Mouse (Mus musculus) erythroblast, embryonic 14.5 days (primary cell): Measurements from ENCODE around the gene Mogs. TPM values are rescaled to one million over a fixed set of nuclear protein-coding genes. Genes with fewer than 3 reads are reported as not detected.

Experiments used
- H3K27me3 ChIP-seq: 2 replicates; pipeline ENCODE4 v1.6.1; 2012; ENCODE audit warnings: inconsistent platforms; ENCODE audit not compliant: control insufficient read depth
- H3K36me3 ChIP-seq: 2 replicates; pipeline ENCODE4 v1.6.1; 2012; ENCODE audit warnings: mild to moderate bottlenecking, inconsistent platforms; ENCODE audit not compliant: control insufficient read depth
- H3K4me1 ChIP-seq: 2 replicates; pipeline ENCODE4 v1.6.1; 2012; ENCODE audit warnings: inconsistent platforms; ENCODE audit not compliant: control insufficient read depth
- H3K4me3 ChIP-seq: replicated peaks from 2 replicates; pipeline ENCODE3; 2012; ENCODE audit warnings: moderate library complexity, mild to moderate bottlenecking, inconsistent platforms
- H3K9me3 ChIP-seq: 2 replicates; pipeline ENCODE4 v1.6.1; 2012; ENCODE audit warnings: low read length, inconsistent platforms, mixed read lengths; ENCODE audit not compliant: control insufficient read depth
- GATA1 ChIP-seq: IDR thresholded peaks from 2 replicates; pipeline ENCODE4 v1.6.1; 2012; ENCODE audit warnings: low read length, inconsistent platforms, mixed read lengths
- TAL1 ChIP-seq: IDR thresholded peaks from 3 replicates; pipeline ENCODE4 v1.6.1; 2012; ENCODE audit warnings: low read length, inconsistent platforms, mixed read lengths
- polyA plus RNA-seq: library from polyadenylated mRNA; stranded (reverse); fragments of >175 nt; gene quantifications from 2 replicates; pipeline ENCODE4 v1.2.3, GENCODE M21; 2012

Mogs gene
- polyA plus RNA-seq, 1 experiment = 4.2 TPM

DNA sequence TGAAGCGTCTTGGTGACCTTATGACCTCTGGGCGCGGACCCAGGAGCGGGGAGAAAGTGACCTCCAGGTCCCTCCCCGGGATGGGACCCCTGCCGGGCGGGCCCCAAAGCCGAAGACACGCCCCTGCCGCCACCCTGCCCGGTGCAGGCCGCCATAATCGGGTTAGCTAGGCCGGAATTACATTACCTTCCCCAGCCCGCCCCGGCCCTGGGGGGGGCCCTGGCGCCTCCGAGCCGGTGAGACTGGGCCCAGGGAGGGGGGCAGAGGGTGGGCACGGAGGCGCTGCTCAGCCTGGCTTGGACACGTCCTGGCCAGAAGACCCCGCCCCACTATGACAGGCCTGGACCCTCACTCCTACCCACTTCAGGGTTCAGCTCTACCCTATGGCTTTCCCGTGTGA lies 44.1 kb upstream of the Mogs start:
- peaks cover 100% of the 10 kb centered on the region for H3K27me3 ChIP-seq
- peaks cover 24% of the 10 kb centered on the region for H3K4me1 ChIP-seq
- no peak overlapping the region for H3K4me3 ChIP-seq
- peaks cover 31% of the 10 kb centered on the region for H3K9me3 ChIP-seq
- TF ChIP-seq TAL1 = no peak
- TF ChIP-seq GATA1 = no peak
- H3K36me3 ChIP-seq = peaks cover 4% of the 10 kb centered on the region; the same call in 1 of the 2 replicates

GRCm38 (mm10) chr6:83074979-83075378 lies 40.3 kb upstream of the Mogs start:
- Histone ChIP-seq H3K9me3 (peaks cover 14% of the 10 kb centered on the region; the same call in 1 of the 2 replicates), H3K36me3 (peaks cover 6% of the 10 kb centered on the region), H3K4me3 (no peak overlapping the region), H3K4me1 (peaks cover 40% of the 10 kb centered on the region), H3K27me3 (peaks cover 77% of the 10 kb centered on the region)
- TF ChIP-seq TAL1 = no peak
- TF ChIP-seq GATA1 = no peak

DNA sequence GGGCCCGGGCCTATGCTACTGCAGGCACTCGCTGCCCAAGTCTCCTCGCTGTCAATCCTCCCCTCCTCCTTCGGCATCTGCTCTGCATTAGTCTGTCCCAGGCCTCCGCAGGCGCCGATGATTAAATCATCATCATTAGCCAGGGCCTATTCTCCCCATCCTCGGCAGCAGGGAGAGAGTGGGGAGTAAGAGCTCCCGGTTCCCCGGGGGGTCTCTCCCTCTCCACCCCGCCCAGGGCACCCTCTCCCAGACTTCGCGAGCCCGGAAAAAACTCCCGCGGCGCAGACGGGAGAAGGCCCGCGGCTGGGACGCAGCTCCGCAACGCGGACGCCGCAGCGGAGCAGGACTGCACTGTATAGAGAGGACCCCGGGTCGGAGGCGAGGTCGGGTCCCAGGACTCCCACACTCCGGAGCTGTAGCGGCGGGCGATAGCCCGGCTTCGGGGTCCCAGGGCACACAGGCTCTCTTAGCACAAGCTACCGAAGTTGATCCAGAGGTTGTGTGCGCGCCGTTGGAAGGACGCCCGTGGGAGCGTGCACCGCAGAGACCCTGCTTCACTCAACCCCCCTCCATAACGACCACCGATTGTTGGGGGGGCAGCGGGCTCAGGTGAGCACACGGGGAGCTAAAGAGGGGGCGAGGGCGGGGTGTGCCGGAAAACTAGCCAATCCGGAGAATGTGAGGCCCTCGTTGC lies 37.5 kb upstream of the Mogs start, which contains the start of gene Pcgf1:
TSS of gene Pcgf1 (plus strand) at position 240 of the 694 bp plus-strand sequence.
- Histone ChIP-seq H3K27me3 (peaks cover 53% of the 10 kb centered on the region), H3K4me3 (peak within 1 kb of the TSS; percentile 70), H3K36me3 (peaks cover 27% of the 10 kb centered on the region), H3K4me1 (peaks cover 31% of the 10 kb centered on the region), H3K9me3 (no peaks in the 10 kb centered on the region)
- TF ChIP-seq GATA1 = no peak
- no peak for TF ChIP-seq TAL1

- H3K36me3 ChIP-seq = peaks cover 29% of the 10 kb centered on the region
- no peaks in the 10 kb centered on the region for H3K9me3 ChIP-seq
- TF ChIP-seq TAL1 = no peak
- TF ChIP-seq GATA1 = peak; percentile 63
- H3K27me3 ChIP-seq = peaks cover 51% of the 10 kb centered on the region
- peaks cover 31% of the 10 kb centered on the region for H3K4me1 ChIP-seq
- H3K4me3 ChIP-seq = peak overlapping the region; percentile 70
Measured at GRCm38 (mm10) chr6:83078324-83078858, 36.9 kb upstream of the Mogs start.

GRCm38 (mm10) chr6:83080210-83080609 lies 35.1 kb upstream of the Mogs start:
- peaks cover 29% of the 10 kb centered on the region for H3K36me3 ChIP-seq
- peaks cover 51% of the 10 kb centered on the region for H3K27me3 ChIP-seq
- TF ChIP-seq TAL1 (no peak), GATA1 (no peak)
- peaks cover 31% of the 10 kb centered on the region for H3K4me1 ChIP-seq
- no peak overlapping the region for H3K4me3 ChIP-seq
- H3K9me3 ChIP-seq = no peaks in the 10 kb centered on the region

DNA sequence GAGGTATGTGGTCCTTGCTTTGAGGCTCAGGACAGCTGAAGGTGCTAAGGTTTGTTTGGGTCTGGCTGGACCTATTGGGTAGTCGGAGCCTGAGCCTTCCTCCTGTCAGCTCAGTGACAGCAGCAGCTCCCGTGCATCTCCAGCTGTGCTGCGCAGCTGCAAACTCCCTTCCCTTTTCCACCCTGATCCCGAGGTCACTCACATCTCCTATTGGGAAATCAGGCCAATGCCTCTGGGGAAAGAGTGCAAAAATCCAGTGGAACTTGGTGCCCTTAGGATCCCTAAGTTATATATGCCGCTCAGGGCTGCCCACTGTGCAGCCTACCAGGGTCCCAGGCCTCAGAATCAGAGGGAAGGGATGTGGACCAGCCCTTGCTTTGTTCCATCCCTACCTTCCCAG lies 31.8 kb upstream of the Mogs start:
- Histone ChIP-seq H3K4me3 (no peak overlapping the region), H3K4me1 (peaks cover 20% of the 10 kb centered on the region), H3K36me3 (peaks cover 29% of the 10 kb centered on the region), H3K27me3 (peaks cover 60% of the 10 kb centered on the region), H3K9me3 (peaks cover 15% of the 10 kb centered on the region)
- TF ChIP-seq GATA1 (no peak), TAL1 (no peak)

- Histone ChIP-seq H3K27me3 (peaks cover 69% of the 10 kb centered on the region), H3K4me1 (peaks cover 11% of the 10 kb centered on the region), H3K36me3 (peaks cover 27% of the 10 kb centered on the region), H3K4me3 (no peak overlapping the region), H3K9me3 (peaks cover 15% of the 10 kb centered on the region)
- no peak for TF ChIP-seq GATA1
- TF ChIP-seq TAL1 = no peak
Measured at GRCm38 (mm10) chr6:83084477-83084876, 30.8 kb upstream of the Mogs start.

DNA sequence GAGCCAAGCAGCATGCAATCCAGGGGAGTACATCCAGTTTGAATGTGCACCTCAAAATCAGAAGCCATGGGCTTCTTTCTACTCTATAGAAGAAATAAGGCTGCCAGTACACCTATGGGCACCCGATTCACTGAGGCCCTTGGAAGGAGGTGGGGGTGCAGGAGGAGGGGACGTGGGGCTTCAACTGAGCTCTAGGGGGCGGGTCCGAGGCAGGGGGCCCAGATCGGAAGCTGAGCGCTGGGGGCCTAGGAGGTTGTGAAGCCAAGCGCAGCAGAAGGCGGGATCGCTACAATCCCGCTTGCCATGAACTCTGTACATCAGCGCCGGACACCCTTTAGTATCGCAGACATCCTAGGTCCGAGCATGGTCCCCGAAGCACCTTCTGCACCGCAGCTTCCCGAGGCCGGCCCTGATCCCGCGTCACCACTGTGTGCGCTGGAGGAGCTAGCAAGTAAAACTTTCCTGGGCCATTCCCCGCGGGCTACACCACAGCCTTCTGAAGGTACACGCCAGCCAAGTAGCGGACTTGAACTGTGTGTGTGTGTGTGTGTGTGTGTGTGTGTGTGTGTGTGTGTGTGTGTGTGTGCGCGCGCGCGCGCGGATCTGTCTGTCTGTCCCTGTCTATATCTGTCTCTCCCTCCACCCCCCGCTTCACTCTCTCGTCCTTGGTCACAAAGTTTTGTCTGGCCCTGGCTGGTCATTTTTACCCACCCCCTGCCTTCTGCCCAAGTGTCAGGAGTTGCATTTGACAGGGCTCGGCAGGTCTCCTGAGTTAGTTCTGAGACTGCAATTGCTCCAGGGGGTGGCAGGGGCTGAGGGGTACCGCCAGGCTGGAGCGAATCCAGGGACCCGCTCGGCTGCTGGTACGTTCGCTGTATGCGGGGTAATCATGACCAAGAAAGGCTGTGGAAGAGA lies 28.9 kb upstream of the Mogs start, which contains the start of gene Lbx2:
TSS of gene Lbx2 (plus strand) at position 247 of the 915 bp plus-strand sequence.
- Histone ChIP-seq H3K9me3 (peaks cover 15% of the 10 kb centered on the region), H3K27me3 (peaks cover 86% of the 10 kb centered on the region), H3K4me3 (no peak within 1 kb of the TSS), H3K36me3 (peaks cover 9% of the 10 kb centered on the region), H3K4me1 (no peaks in the 10 kb centered on the region)
- no peak for TF ChIP-seq TAL1
- TF ChIP-seq GATA1 = no peak
